Mouse (Mus musculus) testis, adult 2 months (tissue): Measurements from ENCODE around the gene Htt.

Source experiments
- CTCF ChIP-seq: fragments of 200-500 bp; IDR thresholded peaks from 2 replicates; pipeline ENCODE4 v1.5.1; 2012; ENCODE audit warnings: low read depth, mild to moderate bottlenecking, inconsistent platforms, low read length, moderate library complexity; ENCODE audit not compliant: control insufficient read depth, insufficient read depth, insufficient replicate concordance
- POLR2A ChIP-seq: fragments of 200-500 bp; IDR thresholded peaks from 2 replicates; pipeline ENCODE4 v1.6.1; 2012; ENCODE audit warnings: low read depth, mild to moderate bottlenecking, inconsistent platforms, low read length, moderate library complexity; ENCODE audit not compliant: control insufficient read depth

DNA sequence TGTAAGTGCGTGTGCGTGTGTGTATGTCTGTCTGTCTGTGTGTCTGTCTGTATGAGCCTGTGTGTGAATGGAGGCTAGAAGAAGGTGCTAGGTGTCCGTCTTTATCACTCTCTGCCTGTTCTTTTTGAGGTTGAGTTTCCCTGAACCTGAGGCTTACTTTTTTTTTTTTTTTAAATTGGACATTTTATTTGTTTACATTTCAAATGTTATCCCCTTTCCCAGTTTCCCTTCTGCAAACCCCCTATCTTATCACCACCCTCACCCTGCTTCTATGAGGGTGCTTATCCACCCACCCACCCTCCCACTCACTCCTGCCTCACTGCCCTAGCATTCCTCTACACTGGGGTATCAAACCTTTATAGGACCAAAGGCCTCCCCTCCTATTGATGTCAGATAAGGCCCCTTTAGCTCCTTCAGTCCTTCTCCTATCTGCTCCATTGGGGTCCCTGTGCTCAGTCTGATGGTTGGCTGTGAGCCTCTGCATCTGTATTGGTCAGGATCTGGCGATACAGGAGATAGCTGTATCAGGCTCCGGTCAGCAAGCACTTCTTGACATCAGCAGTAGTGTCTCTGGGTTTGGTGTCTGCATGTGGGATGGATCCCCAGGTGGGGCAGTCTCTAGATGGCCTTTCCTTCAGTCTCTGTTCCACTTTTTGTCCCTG is 38.9 kb downstream of the Htt start:
- no peak for TF ChIP-seq CTCF
- no peak for TF ChIP-seq POLR2A
